Mouse (Mus musculus) kidney, postnatal 25 days (tissue): ENCODE measurements around the gene Gm49337.
A peak's percentile ranks its signal among the peaks of the same experiment; 100 is the strongest.
"Not testable (repeated sequence)": the region's sequence is repeated elsewhere in the genome, so short reads cannot be mapped to it uniquely, and the experiment has no call there.

Experiments used
- DNase-seq, 2 experiments: peaks; one replicate each; pipeline ENCODE4 v3.0.0; 2021; ENCODE audit warnings: mixed read lengths in 2 of 2

Gm49337 gene

GRCm38 (mm10) chr4:116215895-116216605, 42.9 kb downstream of the Gm49337 start:
- no peak for DNase-seq

GRCm38 (mm10) chr4:116217046-116217445, 43.9 kb downstream of the Gm49337 start:
- DNase-seq: peak in 1 of 2 experiments; percentile 31

GRCm38 (mm10) chr4:116217661-116218060, 44.5 kb downstream of the Gm49337 start:
- not testable (repeated sequence) for DNase-seq

GRCm38 (mm10) chr4:116219056-116219455, 45.9 kb downstream of the Gm49337 start:
- DNase-seq: no peak

- DNase-seq: peak in 1 of 2 experiments; percentile 7
These were observed 47.0 kb downstream of the Gm49337 start for GRCm38 (mm10) chr4:116220071-116220650.

GRCm38 (mm10) chr4:116220780-116221139, 47.6 kb downstream of the Gm49337 start:
- DNase-seq: no peak

- peak; percentile 98 to 100 for DNase-seq
These were observed 48.1 kb downstream of the Gm49337 start, which contains the start of gene Pik3r3 for GRCm38 (mm10) chr4:116221140-116221851. Gene Pik3r3, plus strand, starts transcription at chr4:116221618.

- DNase-seq: peak; percentile 13 to 34
These were observed 49.0 kb downstream of the Gm49337 start for GRCm38 (mm10) chr4:116221996-116222842.

- DNase-seq: no peak
These were observed 49.6 kb downstream of the Gm49337 start for GRCm38 (mm10) chr4:116222843-116223119.

- DNase-seq: no peak
These were observed 70.2 kb downstream of the Gm49337 start for GRCm38 (mm10) chr4:116243377-116243776.

- DNase-seq: no peak
These were observed 71.1 kb downstream of the Gm49337 start for GRCm38 (mm10) chr4:116244240-116244639.

- DNase-seq: peak; percentile 53 to 69
These were observed 72.7 kb downstream of the Gm49337 start for GRCm38 (mm10) chr4:116245926-116246325.

- DNase-seq: no peak
These were observed 76.8 kb downstream of the Gm49337 start for GRCm38 (mm10) chr4:116249986-116250385.

- no peak for DNase-seq
These were observed 95.0 kb downstream of the Gm49337 start for GRCm38 (mm10) chr4:116268220-116268619.

GRCm38 (mm10) chr4:116282211-116282610, 109.0 kb downstream of the Gm49337 start:
- peak; percentile 27 to 39 for DNase-seq

- no peak for DNase-seq
These were observed 118.4 kb downstream of the Gm49337 start for GRCm38 (mm10) chr4:116291561-116291960.

GRCm38 (mm10) chr4:116293296-116293695, 120.1 kb downstream of the Gm49337 start:
- no peak for DNase-seq

- DNase-seq: no peak
These were observed 127.7 kb downstream of the Gm49337 start for GRCm38 (mm10) chr4:116300878-116301355.

GRCm38 (mm10) chr4:116304551-116304950, 131.4 kb downstream of the Gm49337 start:
- DNase-seq: no peak

- no peak for DNase-seq
These were observed 144.4 kb downstream of the Gm49337 start for GRCm38 (mm10) chr4:116317575-116317974.

- DNase-seq: no peak
These were observed 148.9 kb downstream of the Gm49337 start for GRCm38 (mm10) chr4:116322127-116322526.

- no peak for DNase-seq
These were observed 156.1 kb downstream of the Gm49337 start for GRCm38 (mm10) chr4:116329256-116329655.

- DNase-seq: no peak
These were observed 163.1 kb downstream of the Gm49337 start for GRCm38 (mm10) chr4:116336294-116336693.
